Mouse (Mus musculus) neural tube, embryonic 12.5 days (tissue): ENCODE measurements at regions not wholly inside any gene's neighbourhood (a gene's known extent, or its start where the extent isn't known, plus 50 kb on each side); places are given as distances from the start of the nearest gene placed in this dataset.

ENCODE experiments used
- ATAC-seq: fragments of 200-750 bp; cut with Nextera tagmentation; 2 replicates; pipeline ENCODE4 v1.8.0; 2017; ENCODE audit warnings: low read depth, mild to moderate bottlenecking, moderate TSS enrichment, moderate library complexity; ENCODE audit not compliant: low FRiP score
- H3K27ac ChIP-seq: fragments of 300-500 bp; sonication (generic); 2 replicates; pipeline ENCODE4 v1.5.1; 2016
- H3K27me3 ChIP-seq: fragments of 300-500 bp; sonication (generic); replicated peaks from 2 replicates; pipeline ENCODE4 v1.6.1; 2016; ENCODE audit warnings: mild to moderate bottlenecking
- H3K36me3 ChIP-seq: fragments of 300-500 bp; sonication (generic); 2 replicates; pipeline ENCODE4 v1.6.1; 2016; ENCODE audit warnings: mild to moderate bottlenecking
- H3K4me1 ChIP-seq: fragments of 300-500 bp; sonication (generic); 2 replicates; pipeline ENCODE4 v1.6.1; 2016
- H3K4me2 ChIP-seq: fragments of 300-500 bp; sonication (generic); replicated peaks from 2 replicates; pipeline ENCODE4 v1.6.1; 2016; ENCODE audit warnings: mild to moderate bottlenecking
- H3K4me3 ChIP-seq: fragments of 300-500 bp; sonication (generic); 2 replicates; pipeline ENCODE4 v1.5.1; 2016
- H3K9ac ChIP-seq: fragments of 300-500 bp; sonication (generic); 2 replicates; pipeline ENCODE4 v1.6.1; 2016; ENCODE audit warnings: mild to moderate bottlenecking
- H3K9me3 ChIP-seq: fragments of 300-500 bp; sonication (generic); 2 replicates; pipeline ENCODE4 v1.6.1; 2016; ENCODE audit warnings: mild to moderate bottlenecking
- WGBS: fragments of 180-500 bp; shearing (Covaris S2); methylation state at CpG from one replicate; pipeline ENCODE4 v1.1.7; 2016; 5-methylcytosine and 5-hydroxymethylcytosine counted together

DNA sequence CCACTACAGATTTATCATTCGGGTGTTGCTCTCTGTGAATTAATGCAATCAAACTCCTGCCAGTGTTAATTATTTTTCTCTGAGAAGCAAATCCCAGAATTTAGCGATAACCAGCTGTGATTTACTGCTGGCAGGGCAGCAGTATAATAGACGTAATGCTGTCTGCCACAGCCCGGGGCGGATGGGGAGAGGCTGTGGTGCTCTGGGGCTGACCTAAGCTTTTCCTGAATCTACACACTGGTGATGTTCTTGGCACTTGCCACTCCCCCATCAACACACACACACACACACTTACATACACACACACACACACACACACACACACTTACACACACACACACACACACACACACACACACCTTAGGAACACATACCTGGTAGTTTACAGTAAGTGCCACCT lies 101.4 kb upstream of the Dynlrb2 start:
- no peak for ATAC-seq

DNA sequence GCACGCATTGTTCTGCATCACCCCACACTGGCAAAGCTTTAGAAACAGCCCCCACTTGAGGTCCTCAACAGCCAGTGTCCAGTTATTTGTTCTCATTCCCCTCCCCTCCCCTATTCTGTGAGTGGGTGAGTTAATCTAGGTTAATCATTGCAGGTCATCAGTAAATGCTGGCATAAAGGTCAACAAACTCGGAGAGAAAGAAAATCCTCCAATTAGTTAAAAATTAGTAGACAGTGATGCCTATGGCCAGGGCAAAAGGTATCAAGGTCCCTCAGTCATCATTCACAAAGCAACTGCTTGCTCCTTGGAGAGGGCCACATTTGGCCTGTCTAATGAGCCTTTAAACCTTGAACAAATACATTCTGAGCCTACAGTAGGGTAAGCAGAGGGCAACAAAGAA lies 105.3 kb upstream of the Dynlrb2 start:
- Histone ChIP-seq H3K4me3 (no peak overlapping the region), H3K36me3 (no peaks in the 10 kb centered on the region), H3K27ac (no peak overlapping the region), H3K9me3 (0 out of 2 replicates have a peak, but pooled peaks cover 3% of the 10 kb centered on the region), H3K4me1 (no peaks in the 10 kb centered on the region), H3K27me3 (no peaks in the 10 kb centered on the region), H3K4me2 (no peak overlapping the region), H3K9ac (no peak overlapping the region)
- no peak for ATAC-seq
- 85% methylated on average over 2 of the region's 2 CpGs for WGBS

More for the DNA sequence above, 101.4 kb upstream of the Dynlrb2 start:
- H3K27me3 ChIP-seq = no peaks in the 10 kb centered on the region
- H3K36me3 ChIP-seq = no peaks in the 10 kb centered on the region
- H3K4me2 ChIP-seq = no peak overlapping the region
- 57% methylated on average over 5 of the region's 5 CpGs for WGBS
- no peaks in the 10 kb centered on the region for H3K4me1 ChIP-seq
- H3K9me3 ChIP-seq = no peaks in the 10 kb centered on the region
- H3K9ac ChIP-seq = no peak overlapping the region
- no peak overlapping the region for H3K4me3 ChIP-seq
- no peak overlapping the region for H3K27ac ChIP-seq

DNA sequence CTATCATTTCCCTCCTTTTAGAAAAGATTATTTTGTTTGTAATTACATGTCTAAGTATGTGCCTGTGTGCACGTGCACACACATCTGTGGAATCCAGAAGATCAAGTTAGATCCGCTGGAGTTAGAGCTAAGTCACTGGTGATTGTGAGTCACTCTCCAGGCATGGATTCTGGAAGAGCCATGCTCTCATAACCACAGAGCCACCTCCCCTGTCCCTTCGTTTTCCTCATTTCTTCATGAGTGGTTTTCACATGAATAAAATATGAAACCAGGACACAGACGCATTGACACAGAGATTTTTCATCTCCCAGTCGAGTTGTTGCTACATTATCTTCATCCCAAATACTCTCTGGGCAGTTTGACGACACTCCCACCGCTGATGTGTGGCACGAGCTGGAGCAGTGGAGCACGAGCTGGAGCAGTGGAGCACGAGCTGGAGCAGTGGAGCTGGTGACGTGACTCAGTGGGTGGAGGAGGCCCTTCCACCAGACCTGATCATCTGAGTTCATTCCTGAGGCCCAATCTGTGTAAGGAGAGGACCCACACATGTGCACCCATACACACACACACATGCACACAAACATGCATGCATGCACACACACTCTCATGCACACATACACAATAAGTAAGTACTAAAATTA lies 106.1 kb upstream of the Dynlrb2 start:
- Histone ChIP-seq H3K9ac (no peak overlapping the region), H3K27ac (no peak overlapping the region), H3K36me3 (no peaks in the 10 kb centered on the region), H3K4me1 (no peaks in the 10 kb centered on the region), H3K4me2 (no peak overlapping the region), H3K27me3 (no peaks in the 10 kb centered on the region), H3K4me3 (no peak overlapping the region), H3K9me3 (0 out of 2 replicates have a peak, but pooled peaks cover 3% of the 10 kb centered on the region)
- ATAC-seq = no peak
- WGBS = 84% methylated on average over 11 of the region's 11 CpGs

DNA sequence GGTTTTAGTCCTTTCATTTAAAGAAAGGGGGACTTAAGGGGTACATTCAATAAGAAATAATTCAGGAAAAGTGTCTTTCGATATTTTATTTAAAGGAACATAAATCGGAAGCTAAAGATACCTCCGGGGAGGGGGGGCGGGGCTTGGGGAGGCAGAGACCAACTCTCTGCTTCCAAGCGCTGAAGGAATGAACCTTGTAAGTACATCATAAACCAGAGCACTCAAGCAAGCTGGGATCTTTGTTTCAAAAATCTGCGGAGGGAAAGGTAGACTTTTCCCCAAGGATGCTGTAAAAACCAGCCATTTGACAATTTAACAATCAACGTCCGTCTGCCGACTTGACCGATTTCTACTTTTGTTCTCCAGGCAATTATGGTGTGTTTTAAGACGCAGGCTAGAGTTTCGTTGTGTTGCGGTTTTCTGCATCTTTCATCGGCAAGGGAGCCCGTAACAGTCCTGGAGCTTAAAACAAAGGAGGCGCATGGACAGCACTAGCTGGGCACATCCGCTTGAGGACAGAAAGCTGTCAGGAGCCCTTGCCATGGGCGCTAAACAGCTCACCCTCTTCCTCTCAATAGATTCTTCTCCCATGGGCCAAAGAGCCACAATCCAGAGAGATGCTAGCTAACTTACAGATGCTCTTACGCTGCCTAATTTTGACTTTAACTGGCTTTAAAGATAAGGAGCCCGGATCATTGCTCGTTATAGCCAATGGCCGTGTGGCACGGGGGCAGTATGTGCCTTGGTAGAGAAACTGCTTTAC lies 119.4 kb upstream of the Dynlrb2 start:
- WGBS = 45% methylated on average over 23 of the region's 23 CpGs
- Histone ChIP-seq H3K27me3 (no peaks in the 10 kb centered on the region; the same call in 1 of the 2 replicates), H3K4me3 (peak overlapping the region; percentile 1; the same call in 1 of the 2 replicates), H3K4me2 (peak overlapping the region; percentile 54), H3K9ac (no peak overlapping the region), H3K27ac (no peak overlapping the region), H3K9me3 (0 out of 2 replicates have a peak, but pooled peaks cover 1% of the 10 kb centered on the region), H3K4me1 (peaks cover 14% of the 10 kb centered on the region), H3K36me3 (no peaks in the 10 kb centered on the region)
- ATAC-seq = no peak

DNA sequence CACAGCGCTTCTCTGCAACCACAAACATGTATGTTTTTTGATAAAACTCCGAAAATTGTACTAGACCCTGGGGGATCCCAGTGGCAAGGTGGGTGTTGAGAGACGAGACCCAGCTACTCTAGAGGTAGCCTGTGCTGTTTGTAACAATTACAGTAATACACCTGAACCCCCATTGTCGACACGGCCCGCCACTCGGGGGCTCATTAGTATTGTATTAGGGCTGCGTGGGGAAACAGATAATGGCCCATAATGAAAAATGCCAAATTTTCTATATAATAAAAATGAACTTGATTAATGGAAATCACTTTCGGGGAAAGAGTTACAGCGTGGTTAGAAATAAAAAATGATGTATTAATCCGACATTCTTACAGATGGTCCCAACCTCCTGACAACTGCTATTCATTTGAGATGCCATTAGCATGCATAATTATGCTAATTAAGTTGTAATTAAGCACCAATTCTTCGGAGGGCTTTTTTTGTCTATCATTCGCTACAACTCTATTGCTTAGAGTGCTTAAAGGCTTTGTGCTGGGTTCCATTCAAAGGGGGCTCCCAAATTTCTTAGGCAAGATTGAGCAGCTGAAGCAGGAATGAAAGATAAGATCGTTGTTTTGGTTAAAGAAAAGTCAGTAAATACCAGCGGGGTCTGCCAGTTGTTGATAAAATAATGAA lies 120.2 kb upstream of the Dynlrb2 start:
- H3K9ac ChIP-seq = no peak overlapping the region
- no peak overlapping the region for H3K27ac ChIP-seq
- H3K9me3 ChIP-seq = no peaks in the 10 kb centered on the region
- WGBS = 23% methylated on average over 15 of the region's 15 CpGs
- no peak overlapping the region for H3K4me3 ChIP-seq
- peak overlapping the region; percentile 54 for H3K4me2 ChIP-seq
- H3K4me1 ChIP-seq = peaks cover 14% of the 10 kb centered on the region
- no peaks in the 10 kb centered on the region; the same call in 1 of the 2 replicates for H3K27me3 ChIP-seq
- no peaks in the 10 kb centered on the region for H3K36me3 ChIP-seq
- peak; percentile 71 for ATAC-seq

DNA sequence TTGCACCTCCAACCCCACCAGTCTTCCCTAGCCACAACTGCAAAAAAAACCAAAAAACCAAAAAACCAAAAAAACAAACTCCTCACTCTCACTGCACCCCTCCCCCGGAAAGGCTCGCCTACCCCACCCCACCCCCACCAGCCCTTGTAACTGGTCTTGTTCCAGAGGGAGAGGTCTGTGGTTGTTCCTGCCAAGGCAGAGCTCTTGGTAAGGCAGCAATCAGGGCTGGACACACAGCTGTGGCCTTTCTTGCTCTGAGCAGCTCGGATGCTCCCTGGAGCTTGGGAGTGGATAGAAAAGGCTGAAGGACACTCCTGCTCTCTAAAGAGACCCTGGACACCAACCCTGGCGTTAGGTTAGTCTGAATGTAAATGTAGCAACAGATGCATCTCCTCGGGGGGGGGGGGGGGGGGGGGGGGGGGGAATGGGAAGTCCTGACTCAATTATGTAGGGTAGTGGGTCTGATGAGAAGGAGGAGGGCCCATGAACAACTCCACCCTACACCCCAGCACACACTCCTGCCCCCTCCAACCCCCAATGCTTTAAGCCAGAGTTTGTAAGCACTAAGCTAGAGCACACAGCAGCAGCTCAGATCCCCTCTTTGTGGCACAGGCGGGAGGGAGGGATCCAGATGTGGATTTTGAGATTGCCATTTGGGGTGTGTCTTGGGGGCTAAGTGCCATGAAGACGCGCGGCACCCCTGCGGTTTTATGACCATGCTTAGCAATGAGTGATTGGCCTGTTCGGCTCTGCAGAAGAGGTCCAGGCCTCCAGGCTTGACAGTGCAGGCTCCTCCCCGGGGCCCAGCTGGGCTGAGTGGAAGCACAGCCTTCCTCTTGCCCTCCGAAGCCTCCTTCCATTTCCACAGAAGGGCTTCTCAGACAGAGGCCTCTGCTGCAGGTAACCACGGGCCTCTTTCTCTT lies 121.0 kb upstream of the Dynlrb2 start:
- Histone ChIP-seq H3K9me3 (no peaks in the 10 kb centered on the region), H3K4me3 (no peak overlapping the region), H3K4me2 (peak overlapping the region; percentile 54), H3K4me1 (peaks cover 14% of the 10 kb centered on the region), H3K27me3 (no peaks in the 10 kb centered on the region; the same call in 1 of the 2 replicates), H3K9ac (no peak overlapping the region), H3K27ac (no peak overlapping the region), H3K36me3 (no peaks in the 10 kb centered on the region)
- 6% methylated on average over 13 of the region's 14 CpGs for WGBS
- peak; percentile 90 for ATAC-seq

DNA sequence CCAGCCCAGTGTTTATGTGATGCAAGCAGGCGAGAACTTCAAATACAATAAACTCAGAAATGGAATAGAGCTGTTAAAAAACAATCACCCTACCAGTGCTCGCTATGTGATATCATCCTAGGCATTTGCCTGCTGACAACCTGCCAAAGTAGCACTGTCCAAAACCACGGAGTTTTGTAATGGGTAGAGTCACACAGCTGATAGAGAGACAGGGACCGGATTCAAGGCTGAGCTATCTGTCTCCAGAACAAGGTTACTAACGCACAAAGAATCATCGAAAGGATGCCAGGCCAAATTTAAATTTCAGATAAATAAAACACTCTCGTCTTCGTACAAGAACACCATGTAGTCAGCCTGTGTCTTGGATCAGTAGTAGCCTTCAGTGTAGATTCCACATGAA lies 121.7 kb upstream of the Dynlrb2 start:
- Histone ChIP-seq H3K4me2 (no peak overlapping the region), H3K9ac (no peak overlapping the region), H3K27ac (no peak overlapping the region), H3K9me3 (no peaks in the 10 kb centered on the region), H3K27me3 (no peaks in the 10 kb centered on the region; the same call in 1 of the 2 replicates), H3K4me1 (peaks cover 14% of the 10 kb centered on the region), H3K4me3 (no peak overlapping the region), H3K36me3 (no peaks in the 10 kb centered on the region)
- WGBS = 84% methylated on average over 8 of the region's 8 CpGs
- no peak for ATAC-seq

DNA sequence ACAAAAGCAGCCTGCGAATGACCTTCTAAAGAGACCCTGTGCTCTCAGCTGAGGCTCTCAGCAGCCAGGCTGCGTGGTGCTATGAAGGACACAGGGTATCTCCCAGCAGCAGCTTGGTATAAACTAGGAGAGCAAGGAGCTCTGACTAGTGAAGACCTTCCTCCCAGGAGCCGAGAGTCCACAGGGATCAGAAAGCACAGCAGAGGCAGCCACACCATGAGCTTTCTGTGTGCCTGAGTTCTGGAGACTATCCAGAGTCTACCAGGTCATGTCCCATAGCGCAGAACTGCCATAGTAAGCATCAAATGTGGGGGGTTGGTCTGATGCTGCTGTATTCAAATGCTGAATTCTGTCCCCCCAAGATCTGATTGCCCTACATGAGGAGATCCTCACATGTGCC lies 124.2 kb upstream of the Dynlrb2 start:
- peaks cover 14% of the 10 kb centered on the region for H3K4me1 ChIP-seq
- no peak overlapping the region for H3K9ac ChIP-seq
- H3K27ac ChIP-seq = no peak overlapping the region
- no peak overlapping the region for H3K4me3 ChIP-seq
- WGBS = 86% methylated on average over 4 of the region's 4 CpGs
- H3K4me2 ChIP-seq = no peak overlapping the region
- no peaks in the 10 kb centered on the region for H3K27me3 ChIP-seq
- H3K9me3 ChIP-seq = no peaks in the 10 kb centered on the region
- H3K36me3 ChIP-seq = no peaks in the 10 kb centered on the region
- ATAC-seq = no peak

DNA sequence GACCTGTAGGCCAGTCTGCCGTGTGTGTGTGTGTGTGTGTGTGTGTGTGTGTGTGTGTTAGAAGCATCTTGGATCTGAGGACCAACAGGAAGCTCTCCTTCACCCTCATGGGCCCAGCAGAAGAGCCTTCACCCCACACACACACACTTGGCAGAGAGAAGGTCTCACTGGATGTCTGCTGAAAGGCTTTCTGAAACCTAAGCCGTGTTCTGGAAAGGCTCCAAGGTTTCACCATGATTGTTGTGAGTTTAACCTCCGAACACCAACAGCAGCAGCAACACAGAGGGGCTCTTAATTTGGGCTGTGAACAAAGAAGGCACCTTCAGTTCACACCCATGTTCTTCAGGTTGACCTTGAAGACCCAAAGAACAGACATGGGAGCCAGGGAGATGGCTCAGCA lies 124.9 kb upstream of the Dynlrb2 start:
- H3K9ac ChIP-seq = no peak overlapping the region
- no peak overlapping the region for H3K4me2 ChIP-seq
- H3K36me3 ChIP-seq = no peaks in the 10 kb centered on the region
- WGBS = 79% methylated on average over 3 of the region's 3 CpGs
- no peak overlapping the region for H3K4me3 ChIP-seq
- H3K4me1 ChIP-seq = peaks cover 14% of the 10 kb centered on the region
- no peaks in the 10 kb centered on the region for H3K9me3 ChIP-seq
- no peak for ATAC-seq
- no peaks in the 10 kb centered on the region for H3K27me3 ChIP-seq
- no peak overlapping the region for H3K27ac ChIP-seq

DNA sequence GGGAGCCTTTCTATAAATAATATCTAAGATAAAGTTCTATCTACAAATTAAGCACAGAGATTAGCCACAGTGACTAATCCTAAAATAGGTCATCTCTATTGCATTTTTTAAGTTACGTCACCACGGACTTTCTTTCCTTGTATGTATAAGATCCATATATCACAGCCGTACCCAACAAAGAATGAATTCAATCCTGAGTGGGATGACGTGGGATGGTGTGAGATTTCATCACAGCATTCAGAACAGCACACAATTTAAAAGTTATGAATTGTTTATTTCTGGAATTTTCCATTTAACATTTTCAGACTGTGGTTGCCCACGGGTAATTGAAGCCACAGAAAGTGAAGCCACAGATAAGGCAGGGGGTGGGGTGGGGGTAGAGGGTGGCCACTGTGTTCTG lies 129.0 kb upstream of the Dynlrb2 start:
- Histone ChIP-seq H3K9ac (no peak overlapping the region), H3K4me3 (no peak overlapping the region), H3K4me1 (peaks cover 3% of the 10 kb centered on the region; the same call in 1 of the 2 replicates), H3K4me2 (no peak overlapping the region), H3K27ac (no peak overlapping the region), H3K9me3 (no peaks in the 10 kb centered on the region), H3K36me3 (no peaks in the 10 kb centered on the region), H3K27me3 (no peaks in the 10 kb centered on the region)
- 93% methylated on average over 5 of the region's 5 CpGs for WGBS
- ATAC-seq = no peak

DNA sequence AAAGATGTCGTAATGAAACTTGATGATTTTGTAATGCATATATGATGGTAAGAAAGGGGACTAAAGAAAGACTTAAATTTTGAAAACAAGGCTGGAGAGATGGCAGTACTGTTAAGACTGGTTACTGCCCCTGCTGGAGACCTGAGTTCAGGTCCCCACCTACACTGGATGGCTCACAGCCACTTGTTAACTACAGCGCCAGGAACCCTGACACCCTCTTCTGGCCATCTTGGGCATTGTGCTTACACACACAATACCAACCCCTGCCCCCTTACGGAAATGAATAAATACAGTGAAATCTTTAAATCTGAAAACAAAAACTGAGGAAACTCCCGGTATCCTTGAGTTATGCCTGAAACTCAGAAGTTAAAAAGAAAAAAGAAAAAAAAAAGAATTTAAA lies 131.7 kb upstream of the Dynlrb2 start:
- H3K9ac ChIP-seq = no peak overlapping the region
- H3K4me1 ChIP-seq = peaks cover 3% of the 10 kb centered on the region; the same call in 1 of the 2 replicates
- no peak for ATAC-seq
- H3K27ac ChIP-seq = no peak overlapping the region
- no peaks in the 10 kb centered on the region for H3K9me3 ChIP-seq
- no peak overlapping the region for H3K4me2 ChIP-seq
- H3K36me3 ChIP-seq = no peaks in the 10 kb centered on the region
- WGBS = 76% methylated on average over 4 of the region's 4 CpGs
- H3K27me3 ChIP-seq = no peaks in the 10 kb centered on the region
- no peak overlapping the region for H3K4me3 ChIP-seq
